Mouse (Mus musculus) ES-Bruce4 (cell line): ENCODE measurements around the gene Lrch4. TPM values are rescaled to one million over a fixed set of nuclear protein-coding genes. Genes with fewer than 3 reads are reported as not detected.
"Not testable (repeated sequence)": the region's sequence is repeated elsewhere in the genome, so short reads cannot be mapped to it uniquely, and the experiment has no call there.

Experiments used
- H3K27ac ChIP-seq: 2 replicates; pipeline ENCODE4 v1.5.1; 2012; ENCODE audit warnings: low read length, inconsistent platforms; ENCODE audit not compliant: insufficient read depth
- H3K27me3 ChIP-seq: 2 replicates; pipeline ENCODE4 v1.6.1; 2012; ENCODE audit warnings: mild to moderate bottlenecking, low read length, inconsistent platforms; ENCODE audit not compliant: control insufficient read depth, poor library complexity, insufficient read depth, severe bottlenecking
- H3K36me3 ChIP-seq: 2 replicates; pipeline ENCODE4 v1.6.1; 2012; ENCODE audit warnings: inconsistent platforms, mild to moderate bottlenecking, low read length, moderate library complexity; ENCODE audit not compliant: control insufficient read depth, poor library complexity, insufficient read depth, severe bottlenecking
- H3K4me1 ChIP-seq: one replicate; pipeline ENCODE4 v1.8.1; 2011; ENCODE audit warnings: low read length; ENCODE audit not compliant: control insufficient read depth, insufficient read depth
- H3K4me3 ChIP-seq: 2 replicates; pipeline ENCODE4 v1.5.1; 2011; ENCODE audit warnings: low read depth, mild to moderate bottlenecking, low read length
- H3K9ac ChIP-seq: 2 replicates; pipeline ENCODE4 v1.6.1; 2012; ENCODE audit warnings: low read depth, mild to moderate bottlenecking, inconsistent platforms; ENCODE audit not compliant: poor library complexity, severe bottlenecking
- H3K9me3 ChIP-seq: replicated peaks from 2 replicates; pipeline ENCODE4 v1.6.1; 2012; ENCODE audit warnings: mild to moderate bottlenecking, low read length, inconsistent platforms; ENCODE audit not compliant: control insufficient read depth, poor library complexity, insufficient read depth, severe bottlenecking
- CTCF ChIP-seq: IDR thresholded peaks from one replicate; pipeline ENCODE4 v1.8.1; 2011; ENCODE audit warnings: low read depth, low read length
- EP300 ChIP-seq: IDR thresholded peaks from 2 replicates; pipeline ENCODE4 v1.6.1; 2011; ENCODE audit warnings: low read depth, low read length; ENCODE audit not compliant: insufficient read depth
- POLR2A ChIP-seq: IDR thresholded peaks from one replicate; pipeline ENCODE4 v1.8.1; 2011; ENCODE audit warnings: low read length; ENCODE audit not compliant: insufficient read depth
- polyA plus RNA-seq: library from polyadenylated mRNA; stranded (reverse); fragments of >200 nt; gene quantifications from 2 replicates; pipeline ENCODE4 v1.2.4, GENCODE M21; 2011; ENCODE audit warnings: low read depth; ENCODE audit not compliant: missing spikeins, insufficient read depth, insufficient read length

Lrch4 gene
- polyA plus RNA-seq, 1 experiment: 25.1 TPM

DNA sequence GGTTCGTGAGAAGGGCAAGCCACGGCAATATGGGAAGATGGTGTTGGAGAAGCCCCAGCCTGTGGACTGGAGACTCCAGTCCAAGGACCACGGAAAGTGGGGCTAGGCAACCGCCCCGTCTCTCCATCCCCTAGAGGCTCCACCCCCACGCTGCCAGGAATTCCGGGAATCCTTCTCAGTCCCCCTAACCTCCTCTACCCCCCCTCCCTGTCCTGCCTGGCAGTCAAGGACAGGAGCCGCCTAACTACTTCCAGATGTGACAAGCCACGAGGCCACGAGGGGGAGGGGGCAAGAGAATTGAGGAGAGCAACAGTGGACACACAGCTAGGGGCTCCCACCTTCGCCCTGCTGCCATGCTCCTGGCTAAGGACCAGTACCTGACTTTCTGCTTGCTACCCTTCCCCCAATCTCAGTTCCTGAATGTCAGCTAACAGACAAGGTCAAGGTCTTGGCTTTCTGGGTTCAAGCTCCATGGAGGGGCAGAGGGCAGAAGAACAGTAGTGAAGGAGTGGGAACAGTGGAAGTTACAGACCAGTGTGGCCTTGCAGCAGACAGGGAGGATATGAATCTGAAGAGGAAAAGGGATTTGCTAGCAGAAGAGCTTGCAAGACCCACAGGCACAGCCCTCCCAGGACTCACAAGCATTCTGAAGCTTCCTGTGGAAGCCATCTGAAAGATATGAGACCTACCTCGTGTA lies 18.2 kb upstream of the Lrch4 start:
- H3K27me3 ChIP-seq: no peaks in the 10 kb centered on the region
- H3K9ac ChIP-seq: peak overlapping the region; percentile 60
- peaks cover 10% of the 10 kb centered on the region for H3K4me1 ChIP-seq

DNA sequence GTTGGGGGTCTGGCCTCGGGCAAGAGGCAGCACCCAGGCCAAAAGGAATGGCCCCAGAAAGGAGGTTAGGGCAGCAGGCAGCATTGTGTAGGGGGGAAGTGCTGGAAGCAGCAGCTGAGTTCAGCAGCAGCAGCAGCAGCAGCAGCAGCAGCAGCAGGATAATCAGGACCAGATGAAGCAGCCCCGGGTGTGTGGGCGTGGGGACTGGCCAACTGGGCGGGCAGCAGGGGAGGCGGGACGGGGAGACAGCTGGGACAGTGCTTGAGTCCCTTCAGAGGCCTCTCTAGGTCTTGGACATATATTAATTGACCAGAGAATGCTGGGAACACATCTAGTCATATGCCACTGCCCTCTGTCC lies 17.7 kb upstream of the Lrch4 start:
- H3K27ac ChIP-seq: peak overlapping the region; percentile 56
- peaks cover 1% of the 10 kb centered on the region; the same call in 1 of the 2 replicates for H3K36me3 ChIP-seq
- H3K27me3 ChIP-seq: no peaks in the 10 kb centered on the region
- peak overlapping the region; percentile 60; the same call in 1 of the 2 replicates for H3K9ac ChIP-seq
- peak overlapping the region; percentile 66 for H3K4me3 ChIP-seq
- no peak for TF ChIP-seq CTCF
- no peaks in the 10 kb centered on the region for H3K9me3 ChIP-seq
- H3K4me1 ChIP-seq: peaks cover 10% of the 10 kb centered on the region

More for the DNA sequence above, 18.2 kb upstream of the Lrch4 start:
- H3K4me3 ChIP-seq: peak overlapping the region; percentile 66
- H3K9me3 ChIP-seq: no peaks in the 10 kb centered on the region
- peaks cover 4% of the 10 kb centered on the region; the same call in 1 of the 2 replicates for H3K36me3 ChIP-seq
- H3K27ac ChIP-seq: peak overlapping the region; percentile 62
- TF ChIP-seq CTCF: no peak
- TF ChIP-seq EP300: peak; percentile 82
- no peak for TF ChIP-seq POLR2A

DNA sequence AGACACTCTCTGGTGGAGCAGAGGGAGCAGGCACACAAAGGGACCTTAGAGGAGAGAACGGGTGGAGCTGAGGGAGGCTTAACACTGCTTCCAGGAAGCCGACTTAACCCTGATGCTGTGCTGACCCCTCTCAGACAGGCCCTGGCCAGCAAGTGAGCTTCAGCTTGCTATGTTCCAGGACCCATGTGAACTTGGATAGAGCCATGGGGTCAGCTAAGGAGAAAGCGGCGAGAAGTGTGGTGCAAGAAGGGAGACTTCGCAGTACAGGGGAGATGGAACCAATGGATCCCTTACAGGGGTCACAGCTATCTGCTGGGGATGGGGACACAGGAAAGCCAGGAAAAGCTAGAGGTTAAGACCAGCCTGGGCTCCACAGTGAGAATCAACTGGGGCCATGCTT lies 15.8 kb upstream of the Lrch4 start:
- H3K4me1 ChIP-seq: peaks cover 7% of the 10 kb centered on the region
- H3K4me3 ChIP-seq: no peak overlapping the region; the same call in 1 of the 2 replicates
- H3K9me3 ChIP-seq: no peaks in the 10 kb centered on the region
- TF ChIP-seq CTCF (no peak), POLR2A (no peak), EP300 (no peak)
- H3K36me3 ChIP-seq: no peaks in the 10 kb centered on the region
- peak overlapping the region; percentile 60 for H3K9ac ChIP-seq
- peak overlapping the region; percentile 86 for H3K27ac ChIP-seq
- no peaks in the 10 kb centered on the region for H3K27me3 ChIP-seq

DNA sequence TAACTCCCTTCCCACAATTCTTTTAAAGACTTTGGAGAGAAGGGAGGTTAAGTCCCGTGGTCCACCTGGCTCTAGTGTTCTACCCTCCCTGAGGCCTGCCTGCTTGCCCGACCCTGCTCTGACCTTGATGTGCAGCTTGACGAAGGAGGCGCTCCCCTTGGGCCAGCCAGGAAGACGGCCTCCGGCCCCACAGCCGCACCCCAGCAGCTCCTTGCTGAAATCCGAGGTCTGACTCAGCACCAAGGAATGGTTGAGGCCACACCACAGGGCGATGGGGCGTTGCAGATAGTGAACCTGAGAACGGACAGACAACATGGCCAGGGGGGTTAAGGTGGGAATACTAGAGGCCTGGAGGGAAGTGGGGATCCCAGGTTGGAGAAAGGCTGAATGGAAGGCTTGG lies 15.4 kb upstream of the Lrch4 start, which contains the start of gene Pcolce:
Gene Pcolce (minus strand): TSS at position 235 of the 400 bp plus-strand sequence.
- Histone ChIP-seq H3K9me3 (no peaks in the 10 kb centered on the region), H3K36me3 (no peaks in the 10 kb centered on the region), H3K4me3 (peak within 1 kb of the TSS; percentile 7; the same call in 1 of the 2 replicates), H3K27me3 (no peaks in the 10 kb centered on the region), H3K27ac (peak within 1 kb of the TSS; percentile 86), H3K9ac (peak within 1 kb of the TSS; percentile 60), H3K4me1 (peaks cover 7% of the 10 kb centered on the region)
- TF ChIP-seq EP300: peak; percentile 86
- no peak for TF ChIP-seq CTCF
- TF ChIP-seq POLR2A: no peak

DNA sequence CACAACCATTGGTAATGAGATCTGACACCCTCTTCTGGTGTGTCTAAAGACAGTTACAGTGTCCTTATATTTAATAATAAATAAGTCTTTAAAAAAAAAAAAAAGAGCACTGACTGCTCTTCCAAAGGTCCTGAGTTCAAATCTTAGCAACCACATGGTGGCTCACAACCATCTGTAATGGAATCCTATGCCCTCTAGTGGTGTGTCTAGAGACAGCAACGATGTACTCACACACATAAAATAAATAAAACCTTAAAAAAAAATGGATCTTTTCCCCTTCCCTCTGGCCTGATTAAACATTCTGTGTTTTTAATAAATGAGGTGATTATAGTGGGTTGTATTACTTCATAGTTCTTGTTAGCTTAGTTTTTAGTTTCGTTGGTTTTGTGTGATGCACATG lies 14.0 kb upstream of the Lrch4 start:
- not testable (repeated sequence) for H3K9ac ChIP-seq, H3K36me3 ChIP-seq, H3K27me3 ChIP-seq, H3K4me3 ChIP-seq, H3K4me1 ChIP-seq, H3K9me3 ChIP-seq
- 0 out of 2 replicates have a peak overlapping the region, but pooled peaks have one; percentile 40 for H3K27ac ChIP-seq

DNA sequence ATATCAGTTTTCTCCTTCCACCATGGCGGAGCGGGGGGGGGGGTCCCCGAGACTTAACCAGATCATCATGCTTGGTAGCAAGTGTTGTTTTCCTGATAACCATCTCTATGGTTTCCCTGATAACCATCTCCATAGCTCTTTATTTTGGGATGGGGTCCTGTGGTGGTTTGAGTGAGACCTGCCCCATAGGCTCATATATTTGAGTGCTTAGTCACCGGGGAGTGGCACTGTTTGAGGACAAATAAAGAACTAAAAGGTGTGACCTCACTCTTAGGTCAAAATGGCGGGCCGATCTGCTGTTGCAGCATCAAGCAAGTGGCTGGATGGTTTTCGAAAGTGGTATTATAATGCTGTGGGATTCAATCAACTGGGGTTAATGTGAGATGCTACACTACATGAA lies 13.6 kb upstream of the Lrch4 start:
- no peaks in the 10 kb centered on the region for H3K27me3 ChIP-seq
- no peak overlapping the region for H3K4me3 ChIP-seq
- H3K27ac ChIP-seq: 0 out of 2 replicates have a peak overlapping the region, but pooled peaks have one; percentile 21
- no peaks in the 10 kb centered on the region for H3K36me3 ChIP-seq
- no peak overlapping the region for H3K9ac ChIP-seq
- no peak for TF ChIP-seq POLR2A
- no peak for TF ChIP-seq CTCF
- TF ChIP-seq EP300: no peak
- no peaks in the 10 kb centered on the region for H3K9me3 ChIP-seq
- H3K4me1 ChIP-seq: peaks cover 3% of the 10 kb centered on the region
